Mouse (Mus musculus) liver, embryonic 14.5 days (tissue): ENCODE data around the gene Traf3ip3.

ENCODE experiments used
- CTCF ChIP-seq: IDR thresholded peaks from 2 replicates; pipeline ENCODE4 v1.5.1; 2016; ENCODE audit warnings: antibody characterized with exemption, low read depth, control low read depth
- EP300 ChIP-seq: IDR thresholded peaks from 2 replicates; pipeline ENCODE4 v1.6.1; 2016; ENCODE audit warnings: antibody characterized with exemption, low read depth

GRCm38 (mm10) chr1:193188257-193188656, 13.2 kb downstream of the Traf3ip3 start:
- TF ChIP-seq CTCF = no peak
- TF ChIP-seq EP300 = no peak
